Mouse (Mus musculus) embryonic facial prominence, embryonic 12.5 days (tissue): ENCODE measurements around the gene Adamts5. TPM values are rescaled to one million over a fixed set of nuclear protein-coding genes. Genes with fewer than 3 reads are reported as not detected.

Source experiments
- ATAC-seq: fragments of 200-750 bp; cut with Nextera tagmentation; 2 replicates; pipeline ENCODE4 v1.8.0; 2017; ENCODE audit not compliant: insufficient number of reproducible peaks, insufficient read depth, low FRiP score, low TSS enrichment
- H3K27ac ChIP-seq: fragments of 300-500 bp; sonication (generic); 2 replicates; pipeline ENCODE4 v1.5.1; 2016; ENCODE audit warnings: mild to moderate bottlenecking
- H3K27me3 ChIP-seq: fragments of 300-500 bp; sonication (generic); 2 replicates; pipeline ENCODE4 v1.6.1; 2016; ENCODE audit warnings: mild to moderate bottlenecking, moderate library complexity
- H3K36me3 ChIP-seq: fragments of 300-500 bp; sonication (generic); 2 replicates; pipeline ENCODE4 v1.6.1; 2016; ENCODE audit warnings: mild to moderate bottlenecking
- H3K4me1 ChIP-seq: fragments of 300-500 bp; sonication (generic); 2 replicates; pipeline ENCODE4 v1.6.1; 2016
- H3K4me2 ChIP-seq: fragments of 300-500 bp; sonication (generic); replicated peaks from 2 replicates; pipeline ENCODE4 v1.6.1; 2016; ENCODE audit warnings: mild to moderate bottlenecking, moderate library complexity
- H3K4me3 ChIP-seq: fragments of 300-500 bp; sonication (generic); 2 replicates; pipeline ENCODE4 v1.5.1; 2016; ENCODE audit warnings: mild to moderate bottlenecking
- H3K9ac ChIP-seq: fragments of 300-500 bp; sonication (generic); 2 replicates; pipeline ENCODE4 v1.6.1; 2016; ENCODE audit warnings: mild to moderate bottlenecking, moderate library complexity
- H3K9me3 ChIP-seq: fragments of 300-500 bp; sonication (generic); 2 replicates; pipeline ENCODE4 v1.6.1; 2016; ENCODE audit warnings: mild to moderate bottlenecking, moderate library complexity
- WGBS: fragments of 180-500 bp; shearing (Covaris S2); methylation state at CpG from one replicate; pipeline ENCODE4 v1.1.7; 2016; 5-methylcytosine and 5-hydroxymethylcytosine counted together
- polyA plus RNA-seq: library from polyadenylated mRNA; unstranded; fragments of >200 nt; fragmentation: Nextera tagmentation; extraction: Ambion mirVana; gene quantifications from 2 replicates; pipeline ENCODE4 v1.2.1, GENCODE M21; 2016

Adamts5 gene
- polyA plus RNA-seq, 1 experiment from 2014 or later, result 3.5 TPM

DNA sequence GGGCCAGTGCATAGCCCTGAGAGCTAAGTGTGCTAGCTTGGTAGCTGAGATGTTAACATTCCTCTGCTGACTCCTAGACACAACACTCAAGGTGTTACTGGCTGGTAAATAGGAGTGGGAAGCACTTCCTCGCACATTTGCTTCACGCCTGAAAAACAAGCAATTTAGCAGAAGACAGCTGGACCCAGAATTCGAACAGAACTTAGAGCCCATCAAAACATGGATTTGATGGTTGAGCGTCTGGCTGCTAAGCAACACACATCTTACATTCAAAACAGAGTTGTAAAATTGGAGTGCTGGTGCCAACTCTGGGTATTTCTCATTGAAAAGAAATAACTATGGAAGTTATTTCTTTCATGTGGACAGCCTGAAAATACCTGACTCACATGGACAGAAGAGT, 5.7 kb downstream of the Adamts5 start:
- Histone ChIP-seq H3K9me3 (no peaks in the 10 kb centered on the region), H3K4me3 (no peak overlapping the region), H3K4me1 (peaks cover 10% of the 10 kb centered on the region; the same call in 1 of the 2 replicates), H3K27me3 (peaks cover 12% of the 10 kb centered on the region; the same call in 1 of the 2 replicates), H3K36me3 (no peaks in the 10 kb centered on the region), H3K27ac (no peak overlapping the region), H3K4me2 (no peak overlapping the region), H3K9ac (no peak overlapping the region)
- 85% methylated on average over 4 of the region's 4 CpGs for WGBS
- no peak for ATAC-seq

DNA sequence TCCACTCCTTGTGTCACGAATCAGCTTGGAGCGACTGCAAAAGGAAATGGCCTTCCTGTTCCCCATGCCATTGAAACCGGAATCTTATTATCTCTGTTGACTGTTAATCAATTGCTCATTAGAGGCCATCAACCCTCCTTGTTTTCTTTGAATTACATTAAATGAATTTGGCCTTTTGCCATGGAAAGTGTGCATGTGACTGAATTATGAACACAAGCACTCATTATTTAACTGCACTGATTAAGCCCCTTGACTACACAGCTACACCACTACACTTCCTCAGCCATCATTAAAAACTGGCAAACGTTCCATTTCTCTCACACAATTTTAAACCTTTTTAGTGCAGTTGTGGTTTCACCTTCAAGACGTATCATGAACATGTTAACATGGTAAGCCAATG, 11.8 kb downstream of the Adamts5 start:
- Histone ChIP-seq H3K27ac (no peak overlapping the region), H3K27me3 (no peaks in the 10 kb centered on the region), H3K9me3 (no peaks in the 10 kb centered on the region), H3K4me1 (0 out of 2 replicates have a peak, but pooled peaks cover 4% of the 10 kb centered on the region), H3K4me2 (no peak overlapping the region), H3K9ac (no peak overlapping the region), H3K4me3 (no peak overlapping the region), H3K36me3 (no peaks in the 10 kb centered on the region)
- ATAC-seq, result no peak
- 65% methylated on average over 5 of the region's 5 CpGs for WGBS

DNA sequence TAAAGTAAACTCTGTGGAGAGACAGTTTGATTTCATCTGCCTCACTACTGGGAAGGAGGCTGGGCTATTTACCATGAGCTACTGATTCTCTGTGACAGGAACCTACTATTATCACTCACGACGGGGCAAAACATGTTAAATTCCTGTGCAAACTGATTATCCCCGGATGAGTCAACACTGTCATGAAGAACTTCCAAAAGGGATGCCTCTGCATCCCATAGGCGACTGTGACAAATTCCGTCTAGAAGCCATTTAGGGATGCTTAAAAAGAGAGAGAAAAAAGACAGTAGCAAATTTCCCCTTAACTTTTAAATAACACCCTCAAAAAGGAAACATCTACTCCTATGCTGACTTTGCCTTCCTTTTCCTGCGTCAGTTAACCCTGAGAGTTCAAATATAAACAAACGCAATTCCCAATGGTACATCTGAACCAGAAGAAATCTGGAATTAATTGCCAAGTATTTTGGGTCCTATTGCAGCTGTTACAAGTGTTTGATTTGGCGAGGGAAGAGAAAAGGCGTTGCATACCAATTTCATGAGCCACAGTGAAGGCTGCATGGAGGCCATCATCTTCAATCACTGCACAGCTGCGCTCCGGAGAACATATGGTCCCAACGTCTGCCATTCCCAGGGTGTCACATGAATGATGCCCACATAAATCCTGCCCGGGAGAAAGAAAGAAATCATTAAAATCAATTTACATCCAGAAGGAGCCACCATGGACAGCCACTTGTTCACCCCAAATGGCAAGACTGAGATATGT, 14.2 kb downstream of the Adamts5 start:
- ATAC-seq, result 0 out of 2 replicates have a peak, but pooled peaks have one; percentile 22
- Histone ChIP-seq H3K4me3 (no peak overlapping the region), H3K4me1 (0 out of 2 replicates have a peak, but pooled peaks cover 4% of the 10 kb centered on the region), H3K9me3 (no peaks in the 10 kb centered on the region), H3K36me3 (no peaks in the 10 kb centered on the region), H3K27ac (no peak overlapping the region), H3K9ac (no peak overlapping the region), H3K4me2 (no peak overlapping the region), H3K27me3 (no peaks in the 10 kb centered on the region)
- 31% methylated on average over 13 of the region's 13 CpGs for WGBS

DNA sequence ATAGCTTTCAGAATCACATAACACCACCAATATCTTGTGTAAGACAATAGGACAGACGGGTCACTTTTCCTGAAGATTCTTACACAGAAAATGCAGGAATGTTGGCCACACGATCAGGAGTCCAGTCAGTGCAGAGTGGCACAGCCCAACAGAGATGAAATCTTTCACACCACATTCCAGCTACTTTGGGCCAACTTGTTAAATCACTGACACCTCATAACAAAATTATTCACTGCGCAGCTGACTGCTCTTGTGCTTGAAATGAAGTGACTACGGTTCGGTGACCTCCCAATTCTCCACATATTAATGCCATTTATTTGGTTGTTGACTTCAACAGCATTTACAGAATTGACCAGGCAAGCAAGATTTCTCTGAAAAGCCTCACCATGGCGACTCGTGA, 22.6 kb downstream of the Adamts5 start:
- Histone ChIP-seq H3K36me3 (no peaks in the 10 kb centered on the region), H3K9me3 (no peaks in the 10 kb centered on the region)

DNA sequence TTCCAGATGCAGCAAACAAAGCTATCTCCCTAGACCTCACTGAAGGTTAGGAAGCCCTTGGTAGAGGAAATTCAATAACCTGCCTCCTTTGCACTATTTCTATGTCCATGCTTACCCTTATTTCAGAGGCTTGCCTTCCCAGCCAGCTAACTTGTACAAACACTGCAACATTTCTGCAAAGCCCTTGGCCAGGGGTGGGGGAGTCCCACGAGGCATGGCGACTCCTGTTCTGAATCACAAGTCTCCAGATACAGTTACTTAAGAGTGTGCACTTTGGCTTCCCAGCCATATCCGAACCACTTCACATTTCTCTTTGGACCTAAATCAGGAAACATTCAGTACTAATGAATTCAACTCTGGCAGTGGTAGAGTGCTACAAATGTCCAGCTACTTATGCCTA, 27.5 kb downstream of the Adamts5 start:
- Histone ChIP-seq H3K4me2 (no peak overlapping the region), H3K36me3 (no peaks in the 10 kb centered on the region), H3K27me3 (no peaks in the 10 kb centered on the region), H3K4me1 (no peaks in the 10 kb centered on the region), H3K9me3 (no peaks in the 10 kb centered on the region), H3K4me3 (no peak overlapping the region), H3K9ac (no peak overlapping the region), H3K27ac (no peak overlapping the region)
- 82% methylated on average over 3 of the region's 3 CpGs for WGBS
- ATAC-seq, result no peak

More for the DNA sequence above, 22.6 kb downstream of the Adamts5 start:
- no peak overlapping the region for H3K27ac ChIP-seq
- 90% methylated on average over 7 of the region's 7 CpGs for WGBS
- H3K4me2 ChIP-seq, result no peak overlapping the region
- no peaks in the 10 kb centered on the region for H3K4me1 ChIP-seq
- no peaks in the 10 kb centered on the region for H3K27me3 ChIP-seq
- no peak overlapping the region for H3K9ac ChIP-seq
- no peak for ATAC-seq
- no peak overlapping the region for H3K4me3 ChIP-seq

DNA sequence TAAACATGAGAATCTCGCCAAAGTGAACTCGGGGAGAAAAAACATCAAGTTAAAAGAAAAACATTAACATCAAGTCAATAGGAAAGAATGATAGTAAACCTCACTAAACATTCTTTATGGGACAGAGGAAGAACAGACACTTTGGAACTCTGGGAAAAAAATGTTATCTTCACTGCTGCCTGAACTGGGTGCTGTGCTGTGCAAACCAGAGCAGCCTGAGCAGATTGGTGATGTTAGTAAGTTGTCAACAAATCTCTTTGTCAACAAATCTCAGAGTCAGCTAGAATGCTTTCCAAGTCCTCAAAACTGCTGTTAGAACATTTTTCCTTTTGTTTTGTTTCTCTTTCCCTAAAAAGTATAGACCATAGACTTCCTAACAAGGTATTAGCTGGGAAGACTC, 29.7 kb downstream of the Adamts5 start:
- no peak overlapping the region for H3K9ac ChIP-seq
- H3K27ac ChIP-seq, result no peak overlapping the region
- no peak overlapping the region for H3K4me2 ChIP-seq
- H3K4me1 ChIP-seq, result no peaks in the 10 kb centered on the region
- WGBS, result 77% methylated on average over 2 of the region's 2 CpGs
- no peaks in the 10 kb centered on the region for H3K36me3 ChIP-seq
- no peak overlapping the region for H3K4me3 ChIP-seq
- no peak for ATAC-seq
- no peaks in the 10 kb centered on the region for H3K27me3 ChIP-seq
- no peaks in the 10 kb centered on the region for H3K9me3 ChIP-seq

DNA sequence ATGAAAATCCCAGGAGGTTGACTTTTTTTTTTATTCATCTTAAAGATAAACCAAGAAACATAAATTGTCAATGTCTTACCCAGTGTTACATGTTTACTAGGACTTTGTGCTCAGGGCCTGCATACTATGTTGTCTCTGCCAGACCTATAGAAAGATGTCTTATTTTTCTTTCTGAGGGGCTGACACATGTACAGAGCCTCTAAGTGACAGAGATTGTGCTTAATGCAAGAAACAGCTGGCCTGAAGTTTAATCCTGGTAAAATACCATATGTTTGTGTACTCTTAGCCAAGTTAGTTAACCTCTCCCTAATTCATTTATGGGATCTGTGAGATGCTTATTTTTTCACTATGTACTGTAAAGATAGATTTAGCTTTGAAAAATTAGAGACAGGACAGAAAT, 30.4 kb downstream of the Adamts5 start:
- Histone ChIP-seq H3K27me3 (no peaks in the 10 kb centered on the region), H3K4me2 (no peak overlapping the region)

DNA sequence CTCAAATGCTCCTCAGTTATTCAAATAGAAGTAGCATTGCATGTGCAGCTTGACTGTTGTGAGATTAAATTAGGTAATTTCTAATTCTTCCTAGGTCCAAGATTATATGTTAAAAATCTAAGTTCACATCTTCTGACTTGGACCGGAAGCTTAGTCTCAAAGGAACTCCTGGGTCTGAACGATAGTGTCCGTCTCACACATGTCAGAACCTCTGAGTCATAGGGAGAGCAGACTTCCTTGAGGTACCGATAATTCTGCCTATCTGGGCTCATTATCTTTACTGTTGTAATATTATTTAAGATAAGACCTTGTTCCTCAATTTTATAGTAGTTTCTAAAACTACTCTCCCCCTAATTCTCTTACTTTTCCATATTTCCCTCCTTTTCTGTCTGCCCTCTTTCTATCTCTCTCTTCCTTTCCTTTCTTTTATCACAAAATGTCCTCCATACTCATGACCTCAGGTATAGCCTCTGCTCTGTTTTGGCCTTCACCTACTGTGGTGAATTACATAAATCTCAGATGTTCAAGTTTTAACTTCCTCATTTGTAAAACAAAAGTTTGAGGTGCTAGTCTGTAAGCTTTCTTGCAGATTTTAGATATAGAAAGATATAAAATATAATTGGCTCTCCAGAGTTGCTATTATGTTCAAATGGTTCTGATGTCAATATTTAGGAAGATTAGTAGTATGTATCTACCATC, 36.8 kb downstream of the Adamts5 start:
- Histone ChIP-seq H3K27me3 (no peaks in the 10 kb centered on the region), H3K36me3 (no peaks in the 10 kb centered on the region), H3K4me2 (no peak overlapping the region), H3K27ac (no peak overlapping the region), H3K9me3 (no peaks in the 10 kb centered on the region), H3K4me3 (no peak overlapping the region), H3K4me1 (no peaks in the 10 kb centered on the region), H3K9ac (no peak overlapping the region)
- ATAC-seq, result no peak
- WGBS, result 90% methylated on average over 4 of the region's 4 CpGs

More for the DNA sequence above, 30.4 kb downstream of the Adamts5 start:
- Histone ChIP-seq H3K27ac (no peak overlapping the region), H3K4me1 (no peaks in the 10 kb centered on the region), H3K4me3 (no peak overlapping the region), H3K36me3 (no peaks in the 10 kb centered on the region), H3K9ac (no peak overlapping the region), H3K9me3 (no peaks in the 10 kb centered on the region)
- no peak for ATAC-seq

DNA sequence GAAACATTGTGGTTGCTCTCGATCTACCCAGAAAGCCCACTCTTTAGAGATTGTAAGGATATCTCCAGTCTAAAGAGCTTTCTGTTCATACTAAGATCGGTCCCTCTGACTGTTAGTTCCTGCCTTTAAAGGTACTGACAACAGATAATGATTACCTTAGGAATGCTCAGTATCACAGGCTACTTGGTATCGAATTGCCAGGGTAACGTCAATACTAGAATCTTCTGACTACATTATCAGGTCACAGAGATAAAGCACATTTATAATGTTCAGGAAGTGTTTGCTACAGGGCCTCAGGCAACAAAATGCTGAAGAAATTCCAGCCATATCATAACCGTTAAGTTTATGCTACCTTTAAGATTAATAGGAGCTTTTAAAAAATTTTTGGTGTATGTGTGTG, 47.1 kb downstream of the Adamts5 start:
- H3K4me1 ChIP-seq, result no peaks in the 10 kb centered on the region
- no peak overlapping the region for H3K27ac ChIP-seq
- no peak overlapping the region for H3K9ac ChIP-seq
- H3K4me2 ChIP-seq, result no peak overlapping the region
- H3K27me3 ChIP-seq, result no peaks in the 10 kb centered on the region
- no peak for ATAC-seq
- 77% methylated on average over 5 of the region's 5 CpGs for WGBS
- H3K4me3 ChIP-seq, result no peak overlapping the region
- H3K36me3 ChIP-seq, result no peaks in the 10 kb centered on the region
- H3K9me3 ChIP-seq, result no peaks in the 10 kb centered on the region

DNA sequence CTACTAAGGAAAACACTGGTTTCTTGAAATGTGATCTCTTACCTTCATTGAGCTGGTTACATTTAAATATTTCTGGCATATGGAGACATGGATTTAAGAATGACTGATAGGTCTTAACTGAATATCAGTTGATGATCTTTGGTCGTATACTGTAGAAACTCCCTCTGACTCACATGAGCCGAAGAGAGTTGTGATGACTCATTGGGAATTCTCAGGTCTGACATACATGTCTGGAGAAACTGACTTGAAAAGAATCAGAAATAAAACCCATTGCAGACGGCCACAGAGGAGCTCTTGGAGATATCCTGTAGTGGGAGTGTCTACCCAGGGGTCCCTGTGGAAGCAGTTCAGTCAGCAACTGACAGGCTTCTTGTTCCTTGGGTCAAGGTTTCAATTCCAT, 74.6 kb downstream of the Adamts5 start:
- no peak overlapping the region for H3K9ac ChIP-seq
- H3K27me3 ChIP-seq, result no peaks in the 10 kb centered on the region
- WGBS, result 74% methylated on average over 3 of the region's 3 CpGs
- no peaks in the 10 kb centered on the region for H3K9me3 ChIP-seq
- H3K27ac ChIP-seq, result no peak overlapping the region
- H3K4me3 ChIP-seq, result no peak overlapping the region
- no peaks in the 10 kb centered on the region for H3K36me3 ChIP-seq
- no peak for ATAC-seq
- no peaks in the 10 kb centered on the region for H3K4me1 ChIP-seq
- H3K4me2 ChIP-seq, result no peak overlapping the region

DNA sequence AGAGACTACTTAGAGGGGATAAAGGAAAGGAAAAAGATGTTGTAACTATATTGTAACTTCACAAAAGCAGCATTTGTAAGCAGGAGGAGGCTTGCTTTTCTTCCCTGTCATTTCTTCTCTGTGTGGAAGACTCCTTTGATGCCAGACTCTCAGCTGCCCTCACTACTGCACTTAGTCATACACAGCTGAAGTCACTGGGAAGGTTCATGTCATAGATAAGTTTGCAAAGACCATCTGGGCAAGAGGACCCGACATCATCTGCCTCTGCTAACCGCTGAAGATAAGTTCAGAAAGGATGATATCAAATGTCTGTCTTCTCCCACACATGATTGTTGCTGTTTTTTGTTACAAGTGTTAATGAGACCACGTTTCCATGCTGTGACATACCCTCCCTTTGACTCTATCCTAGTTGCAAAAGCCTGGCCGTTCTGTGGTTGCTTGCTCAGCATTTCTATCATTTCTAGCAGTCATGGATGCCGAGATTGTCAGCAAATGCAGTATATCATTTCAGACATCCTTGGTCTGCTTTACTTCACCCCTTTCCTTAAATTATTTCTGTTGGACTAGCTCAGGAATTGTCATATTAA, 79.2 kb downstream of the Adamts5 start:
- Histone ChIP-seq H3K27ac (no peak overlapping the region), H3K9me3 (no peaks in the 10 kb centered on the region), H3K4me2 (no peak overlapping the region), H3K9ac (no peak overlapping the region), H3K27me3 (no peaks in the 10 kb centered on the region), H3K4me3 (no peak overlapping the region), H3K4me1 (no peaks in the 10 kb centered on the region), H3K36me3 (no peaks in the 10 kb centered on the region)
- WGBS, result 77% methylated on average over 5 of the region's 5 CpGs
- no peak for ATAC-seq
